Mouse (Mus musculus): Measurements from ENCODE around the gene H2afv.

DNA sequence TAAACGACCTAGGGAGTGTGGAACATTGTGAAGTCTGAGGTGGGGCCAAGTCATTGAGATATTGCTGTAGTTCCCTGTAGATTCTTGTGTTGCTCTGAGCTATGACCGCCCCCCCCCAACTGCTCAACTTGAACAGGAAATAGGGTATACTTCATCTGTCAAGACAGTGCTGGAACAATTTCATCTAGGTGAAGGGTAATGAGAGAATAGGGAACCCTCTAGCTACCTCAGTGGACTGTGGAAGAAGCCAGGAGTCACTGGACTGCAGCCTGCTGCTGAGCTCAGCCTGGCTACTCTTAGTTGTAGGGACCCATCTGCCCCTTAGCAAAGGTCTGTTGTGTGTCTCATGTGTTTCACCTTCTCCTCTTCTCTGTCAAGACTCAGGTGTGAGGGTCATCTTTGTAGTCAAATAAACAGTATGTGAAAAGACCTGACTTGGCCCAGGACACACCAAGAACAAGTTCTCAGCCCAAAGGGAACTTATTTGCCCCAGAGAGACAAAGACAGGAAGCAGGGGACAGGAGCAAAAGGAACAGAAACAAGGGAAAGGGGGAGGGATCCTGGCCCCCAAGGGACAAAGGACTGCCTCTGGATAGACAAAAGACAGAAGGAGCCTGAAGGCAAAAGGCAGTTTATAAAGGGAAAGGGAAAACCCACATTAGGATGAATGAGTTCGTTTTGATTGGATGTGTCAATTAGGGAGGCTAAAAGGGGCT lies 40.2 kb upstream of the H2afv start:
- TF ChIP-seq CTCF (IDR thresholded peaks at IDR 0.05; ENCODE audit: control insufficient read depth, insufficient read depth, insufficient read length) = no peak
- TF ChIP-seq MAX (IDR thresholded peaks at IDR 0.05) = no peak
- TF ChIP-seq USF1 (IDR thresholded peaks at IDR 0.05; ENCODE audit: low read depth) = no peak
